Mouse (Mus musculus): ENCODE results near the gene Kpna1.

DNA sequence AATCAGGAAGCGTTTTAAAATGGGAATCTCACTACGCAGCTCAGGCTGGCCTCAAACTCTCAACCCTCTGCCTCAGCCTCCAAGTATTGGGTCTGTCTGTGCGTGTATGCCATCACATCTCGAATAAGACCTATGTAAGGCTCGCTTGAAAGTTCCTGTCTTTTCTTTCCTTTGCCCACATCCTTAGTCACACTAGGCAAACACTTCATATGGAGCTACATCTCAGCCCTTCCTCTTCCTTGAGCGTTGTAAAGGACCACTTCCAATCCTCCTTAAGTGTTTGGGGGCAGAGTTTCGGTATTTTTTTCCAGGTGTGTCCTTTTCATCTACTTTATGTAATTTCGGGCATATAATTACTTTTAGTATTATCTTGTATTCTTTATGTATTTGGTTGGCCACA, 76.4 kb downstream of the Kpna1 start:
- TF ChIP-seq EP300 (IDR thresholded peaks at IDR 0.05; ENCODE audit: insufficient read depth, low read depth, low read length) (no peak), CTCF (IDR thresholded peaks at IDR 0.05) (no peak)
